Mouse (Mus musculus) ES-Bruce4 (cell line): ENCODE measurements around the gene Obscn. TPM values are rescaled to one million over a fixed set of nuclear protein-coding genes. Genes with fewer than 3 reads are reported as not detected.

Experiments used
- H3K27ac ChIP-seq: 2 replicates; pipeline ENCODE4 v1.5.1; 2012; ENCODE audit warnings: low read length, inconsistent platforms; ENCODE audit not compliant: insufficient read depth
- H3K27me3 ChIP-seq: 2 replicates; pipeline ENCODE4 v1.6.1; 2012; ENCODE audit warnings: mild to moderate bottlenecking, low read length, inconsistent platforms; ENCODE audit not compliant: control insufficient read depth, poor library complexity, insufficient read depth, severe bottlenecking
- H3K36me3 ChIP-seq: 2 replicates; pipeline ENCODE4 v1.6.1; 2012; ENCODE audit warnings: inconsistent platforms, mild to moderate bottlenecking, low read length, moderate library complexity; ENCODE audit not compliant: control insufficient read depth, poor library complexity, insufficient read depth, severe bottlenecking
- H3K4me1 ChIP-seq: one replicate; pipeline ENCODE4 v1.8.1; 2011; ENCODE audit warnings: low read length; ENCODE audit not compliant: control insufficient read depth, insufficient read depth
- H3K4me3 ChIP-seq: 2 replicates; pipeline ENCODE4 v1.5.1; 2011; ENCODE audit warnings: low read depth, mild to moderate bottlenecking, low read length
- H3K9ac ChIP-seq: 2 replicates; pipeline ENCODE4 v1.6.1; 2012; ENCODE audit warnings: low read depth, mild to moderate bottlenecking, inconsistent platforms; ENCODE audit not compliant: poor library complexity, severe bottlenecking
- H3K9me3 ChIP-seq: replicated peaks from 2 replicates; pipeline ENCODE4 v1.6.1; 2012; ENCODE audit warnings: mild to moderate bottlenecking, low read length, inconsistent platforms; ENCODE audit not compliant: control insufficient read depth, poor library complexity, insufficient read depth, severe bottlenecking
- CTCF ChIP-seq: IDR thresholded peaks from one replicate; pipeline ENCODE4 v1.8.1; 2011; ENCODE audit warnings: low read depth, low read length
- EP300 ChIP-seq: IDR thresholded peaks from 2 replicates; pipeline ENCODE4 v1.6.1; 2011; ENCODE audit warnings: low read depth, low read length; ENCODE audit not compliant: insufficient read depth
- POLR2A ChIP-seq: IDR thresholded peaks from one replicate; pipeline ENCODE4 v1.8.1; 2011; ENCODE audit warnings: low read length; ENCODE audit not compliant: insufficient read depth
- polyA plus RNA-seq: library from polyadenylated mRNA; stranded (reverse); fragments of >200 nt; gene quantifications from 2 replicates; pipeline ENCODE4 v1.2.4, GENCODE M21; 2011; ENCODE audit warnings: low read depth; ENCODE audit not compliant: missing spikeins, insufficient read depth, insufficient read length

Gene Obscn
- polyA plus RNA-seq, 1 experiment, result 1.3 TPM

- Histone ChIP-seq H3K27me3 (no peaks in the 10 kb centered on the region), H3K36me3 (no peaks in the 10 kb centered on the region)
- no peak for TF ChIP-seq CTCF
- TF ChIP-seq EP300, result peak; percentile 26; the same call in 1 of the 2 replicates
- peak; percentile 62 for TF ChIP-seq POLR2A
Observed at GRCm38 (mm10) chr11:59163255-59164236, 27.3 kb upstream of the Obscn start, which contains the start of gene Iba57. Gene Iba57, minus strand, starts transcription at chr11:59163739.

GRCm38 (mm10) chr11:59162443-59163254 lies 26.4 kb upstream of the Obscn start:
- Histone ChIP-seq H3K9me3 (no peaks in the 10 kb centered on the region), H3K27me3 (no peaks in the 10 kb centered on the region), H3K27ac (no peak overlapping the region), H3K4me3 (peak overlapping the region; percentile 29), H3K36me3 (no peaks in the 10 kb centered on the region), H3K4me1 (no peaks in the 10 kb centered on the region), H3K9ac (peak overlapping the region; percentile 18; the same call in 1 of the 2 replicates)
- TF ChIP-seq EP300 (no peak), POLR2A (no peak), CTCF (no peak)

More at GRCm38 (mm10) chr11:59163255-59164236, 27.3 kb upstream of the Obscn start, which contains the start of gene Iba57:
- Histone ChIP-seq H3K4me3 (peak within 1 kb of the TSS; percentile 93), H3K9me3 (no peaks in the 10 kb centered on the region), H3K9ac (peak within 1 kb of the TSS; percentile 75), H3K27ac (peak within 1 kb of the TSS; percentile 79), H3K4me1 (no peaks in the 10 kb centered on the region)

GRCm38 (mm10) chr11:59161398-59161797 lies 25.2 kb upstream of the Obscn start:
- no peak overlapping the region for H3K4me3 ChIP-seq
- H3K36me3 ChIP-seq, result no peaks in the 10 kb centered on the region
- no peak for TF ChIP-seq EP300
- TF ChIP-seq POLR2A, result no peak
- no peak for TF ChIP-seq CTCF
- no peaks in the 10 kb centered on the region for H3K4me1 ChIP-seq
- no peak overlapping the region for H3K9ac ChIP-seq
- no peaks in the 10 kb centered on the region for H3K9me3 ChIP-seq
- no peak overlapping the region for H3K27ac ChIP-seq
- H3K27me3 ChIP-seq, result no peaks in the 10 kb centered on the region

- Histone ChIP-seq H3K4me1 (no peaks in the 10 kb centered on the region), H3K4me3 (peak overlapping the region; percentile 58), H3K9ac (no peak overlapping the region), H3K36me3 (no peaks in the 10 kb centered on the region), H3K27me3 (no peaks in the 10 kb centered on the region), H3K9me3 (no peaks in the 10 kb centered on the region), H3K27ac (no peak overlapping the region)
- TF ChIP-seq POLR2A (no peak), CTCF (no peak), EP300 (no peak)
Observed at GRCm38 (mm10) chr11:59159558-59159957, 23.4 kb upstream of the Obscn start.

GRCm38 (mm10) chr11:59159099-59159498 lies 22.9 kb upstream of the Obscn start:
- no peaks in the 10 kb centered on the region for H3K27me3 ChIP-seq
- no peaks in the 10 kb centered on the region for H3K4me1 ChIP-seq
- TF ChIP-seq CTCF (no peak), POLR2A (no peak), EP300 (no peak)
- H3K9ac ChIP-seq, result no peak overlapping the region
- H3K36me3 ChIP-seq, result no peaks in the 10 kb centered on the region
- H3K4me3 ChIP-seq, result peak overlapping the region; percentile 58
- no peak overlapping the region for H3K27ac ChIP-seq
- H3K9me3 ChIP-seq, result no peaks in the 10 kb centered on the region
